Mouse (Mus musculus) cerebellum, adult 11 months (tissue): ENCODE results near the gene Hoxd8.

Source experiments
- DNase-seq: peaks from one replicate; pipeline ENCODE4 v3.0.0; 2022

Gene Hoxd8

DNA sequence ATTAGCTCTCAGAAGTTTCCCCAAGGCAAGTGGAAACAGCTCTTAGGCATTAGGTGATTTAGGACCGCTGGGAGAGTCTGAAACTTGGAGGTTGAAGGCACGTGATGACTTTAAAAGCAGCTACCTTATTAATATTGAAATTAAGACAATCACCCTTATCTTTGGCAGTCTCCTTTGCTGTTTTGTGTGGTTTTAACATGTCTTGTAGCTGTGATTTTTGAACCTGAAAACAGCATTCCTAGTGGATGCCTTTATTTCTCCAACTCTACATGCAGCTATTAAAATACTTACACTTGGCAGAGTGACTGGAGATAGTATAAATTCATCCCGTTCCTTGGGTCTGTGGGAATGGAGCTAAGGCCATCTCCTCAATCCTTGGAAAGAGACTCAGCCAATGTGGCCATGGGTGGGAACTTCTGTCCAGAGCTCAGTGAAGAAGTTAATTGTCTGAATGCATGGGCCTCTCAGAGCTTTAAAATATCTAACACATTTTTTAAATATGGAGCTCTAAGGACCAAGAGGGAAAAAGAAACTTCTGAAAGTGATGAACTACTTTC lies 33.7 kb upstream of the Hoxd8 start:
- no peak for DNase-seq

DNA sequence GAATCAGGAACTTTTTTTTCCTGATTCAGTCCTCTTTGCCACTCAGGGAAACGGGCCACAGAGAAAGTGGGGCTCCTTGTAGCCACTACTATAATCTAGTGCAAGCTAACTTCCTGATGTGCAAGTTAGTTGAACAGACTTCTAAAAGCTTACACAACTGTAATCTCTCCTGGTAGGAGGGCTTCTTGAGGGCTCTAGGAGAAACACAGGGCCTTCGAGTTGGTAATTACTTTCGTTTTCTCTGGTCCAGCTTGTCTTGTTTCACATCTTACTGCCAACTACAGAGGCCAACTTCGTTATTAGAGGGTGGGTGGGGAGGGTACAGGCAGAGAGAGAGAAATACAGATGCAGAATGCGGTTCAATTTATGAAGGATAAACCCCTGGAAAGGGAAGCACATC lies 32.6 kb upstream of the Hoxd8 start:
- no peak for DNase-seq

DNA sequence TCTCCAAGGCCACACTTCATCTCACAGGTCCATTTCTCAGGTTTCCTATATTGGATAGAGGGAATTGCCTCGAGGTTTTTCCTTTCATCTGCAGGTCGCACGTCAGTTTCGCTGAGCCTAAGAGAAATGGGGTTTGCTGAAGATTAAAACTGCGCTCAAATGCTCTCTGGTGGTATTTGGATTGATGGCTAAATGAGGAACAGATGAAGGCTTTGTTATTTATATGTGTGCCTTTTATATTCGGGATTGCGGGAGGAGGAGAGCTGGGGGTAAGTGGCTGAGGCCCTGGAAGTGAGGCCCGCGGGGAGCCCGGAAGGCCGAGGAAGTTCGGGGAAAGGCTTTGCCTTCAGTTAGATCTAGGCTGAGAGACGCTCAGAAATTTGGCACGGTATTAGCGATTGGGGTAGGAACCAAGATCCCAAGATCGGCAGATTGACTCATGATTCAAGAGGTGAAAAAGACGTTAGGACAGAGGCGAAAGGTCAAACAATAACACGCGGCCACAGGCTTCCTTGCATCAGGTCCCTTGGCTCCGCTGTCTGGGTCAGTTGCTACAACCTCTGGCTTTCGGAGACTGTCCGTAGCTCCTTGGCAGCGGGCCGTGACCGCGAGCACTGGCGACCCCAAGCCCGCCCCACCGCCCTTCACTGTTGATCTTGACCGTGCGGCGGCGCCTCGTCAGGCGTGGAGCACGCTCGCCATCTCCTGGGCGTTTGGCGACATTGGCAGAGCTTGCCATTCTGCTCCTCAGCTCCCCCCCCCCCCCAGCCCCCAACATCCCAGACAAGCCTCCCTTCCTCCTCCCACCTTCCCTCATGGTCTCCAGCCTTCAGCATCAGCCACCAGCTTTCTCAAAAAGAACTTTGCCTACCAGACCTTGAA lies 31.7 kb upstream of the Hoxd8 start:
- DNase-seq = peak; percentile 28

DNA sequence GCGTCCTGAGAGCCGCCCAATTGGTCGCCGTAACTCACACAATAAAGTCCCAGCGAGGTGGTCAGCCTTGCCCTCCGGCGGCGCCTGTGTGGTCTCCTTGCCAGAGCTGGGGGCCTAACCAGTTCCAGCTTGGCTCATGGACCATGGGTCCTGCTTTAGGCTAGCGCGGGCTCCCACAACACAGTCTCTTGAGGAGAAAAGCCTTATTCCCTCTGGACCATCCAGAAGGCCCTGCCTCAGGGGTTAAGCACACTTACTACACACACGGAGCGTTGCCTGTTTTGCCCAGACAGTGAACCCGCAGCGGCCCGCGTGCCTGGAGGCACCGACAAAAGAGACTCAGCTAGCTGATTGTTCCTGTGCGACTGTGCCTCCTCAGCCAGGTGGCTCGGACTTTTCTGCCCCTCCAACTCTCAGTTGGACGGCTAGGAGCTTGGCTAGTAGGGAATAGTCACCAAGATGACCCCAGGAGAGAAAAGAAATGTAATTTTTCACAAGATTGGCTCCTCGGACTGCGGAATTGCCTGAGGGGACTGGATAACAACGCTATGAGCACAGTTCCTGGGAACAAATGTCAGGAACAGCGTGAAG lies 30.5 kb upstream of the Hoxd8 start:
- no peak for DNase-seq

DNA sequence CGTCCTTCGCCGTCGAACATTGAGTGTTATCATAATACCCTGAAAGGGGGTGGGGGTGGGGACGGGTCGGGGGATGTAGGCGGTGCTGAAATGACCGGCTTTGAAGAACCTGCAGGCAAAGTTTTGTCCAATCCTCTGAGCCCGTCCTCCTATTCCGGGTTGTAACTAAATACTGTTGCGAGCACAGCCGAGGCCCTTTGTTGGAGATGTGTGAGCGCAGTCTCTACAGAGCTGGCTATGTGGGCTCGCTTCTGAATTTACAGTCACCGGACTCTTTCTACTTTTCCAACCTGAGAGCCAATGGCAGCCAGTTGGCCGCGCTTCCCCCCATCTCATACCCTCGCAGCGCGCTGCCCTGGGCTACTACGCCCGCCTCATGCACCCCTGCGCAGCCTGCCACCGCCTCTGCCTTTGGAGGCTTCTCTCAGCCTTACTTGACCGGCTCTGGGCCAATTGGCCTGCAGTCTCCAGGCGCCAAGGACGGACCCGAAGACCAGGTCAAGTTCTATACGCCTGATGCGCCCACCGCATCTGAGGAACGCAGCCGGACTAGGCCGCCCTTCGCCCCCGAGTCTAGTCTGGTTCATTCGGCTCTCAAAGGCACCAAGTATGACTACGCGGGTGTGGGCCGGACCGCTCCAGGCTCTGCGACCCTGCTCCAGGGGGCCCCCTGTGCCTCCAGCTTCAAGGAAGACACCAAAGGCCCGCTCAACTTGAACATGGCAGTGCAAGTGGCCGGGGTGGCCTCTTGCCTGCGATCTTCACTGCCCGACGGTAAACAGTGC lies 29.3 kb upstream of the Hoxd8 start, which contains the start of gene Hoxd12:
Gene Hoxd12, plus strand, starts transcription at position 133 of the 785 bp plus-strand sequence.
- no peak for DNase-seq

DNA sequence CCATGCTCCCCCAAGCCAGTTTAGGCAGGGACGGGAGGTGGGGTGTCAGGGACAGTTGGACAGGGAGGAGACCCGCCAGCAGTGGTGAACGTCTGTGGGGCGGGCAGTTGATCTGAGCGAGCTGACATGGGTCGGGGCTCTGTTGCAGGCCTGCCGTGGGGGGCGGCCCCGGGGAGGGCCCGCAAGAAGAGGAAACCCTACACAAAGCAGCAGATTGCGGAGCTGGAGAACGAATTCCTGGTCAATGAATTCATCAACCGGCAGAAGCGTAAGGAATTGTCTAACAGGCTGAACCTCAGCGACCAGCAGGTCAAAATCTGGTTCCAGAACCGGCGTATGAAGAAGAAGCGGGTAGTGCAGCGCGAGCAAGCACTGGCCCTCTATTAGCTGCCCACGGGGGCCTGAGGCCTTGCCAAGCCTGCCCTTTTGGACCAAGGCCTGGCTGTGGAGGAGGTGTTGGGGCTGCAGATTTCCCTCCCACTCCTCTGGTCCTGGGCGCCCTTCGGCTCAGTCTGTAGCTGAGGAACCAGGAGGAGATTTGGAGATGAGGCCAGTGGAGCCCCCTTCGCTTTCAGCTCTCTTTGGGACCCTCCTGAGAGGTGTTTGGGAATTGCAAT lies 28.6 kb upstream of the Hoxd8 start:
- no peak for DNase-seq

DNA sequence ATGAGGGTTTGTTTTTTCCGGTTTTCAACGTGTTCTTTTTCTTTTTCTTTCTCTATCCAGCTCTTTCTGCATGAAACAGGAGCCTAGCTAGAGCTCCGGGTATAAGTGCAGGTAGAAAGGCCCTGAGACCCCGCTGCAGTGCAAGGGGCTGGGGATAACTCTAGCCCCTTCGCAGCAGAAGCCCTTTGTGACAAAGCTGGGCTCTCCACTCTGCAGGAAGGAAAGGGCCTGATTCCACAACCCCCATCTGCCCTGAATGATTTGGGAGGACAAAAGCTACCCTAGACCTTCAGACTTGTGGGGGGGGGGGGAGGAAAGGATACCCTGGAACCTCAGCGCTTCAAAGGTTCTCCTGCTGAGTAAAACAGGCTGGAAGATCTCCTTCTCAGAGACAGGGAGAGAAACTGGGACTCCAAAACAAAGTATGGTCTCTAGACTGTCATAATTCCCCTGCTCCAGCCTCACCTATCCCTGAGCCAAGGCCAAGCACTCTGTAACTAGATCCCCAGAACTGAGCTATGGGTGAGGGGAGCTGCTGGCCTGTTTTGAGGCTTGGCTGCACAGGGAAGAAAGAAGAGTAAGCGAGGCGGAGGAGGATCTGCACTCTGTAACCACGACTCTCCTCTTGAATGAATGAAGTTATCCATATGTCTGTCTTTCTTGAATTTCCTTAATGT lies 27.9 kb upstream of the Hoxd8 start:
- no peak for DNase-seq

DNA sequence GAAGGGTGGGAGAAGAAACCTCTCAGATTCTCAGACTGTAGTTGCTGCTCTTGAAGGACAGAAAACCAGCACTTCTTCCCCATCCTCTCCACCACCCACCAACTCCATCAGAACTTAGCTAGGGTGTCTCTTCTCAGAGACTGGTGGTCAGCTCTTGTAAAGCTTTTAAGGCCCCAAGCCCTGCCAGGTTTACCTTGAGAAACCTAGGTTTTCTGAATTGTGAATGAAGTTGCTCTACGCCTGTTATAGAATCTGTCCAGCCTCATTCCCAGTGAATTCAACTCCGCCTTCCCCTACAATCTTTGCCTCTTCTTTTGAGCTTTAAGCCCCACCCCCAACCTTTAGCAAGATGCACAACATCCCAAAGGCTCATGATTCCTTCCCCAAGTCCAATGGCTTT lies 27.3 kb upstream of the Hoxd8 start:
- DNase-seq = no peak

DNA sequence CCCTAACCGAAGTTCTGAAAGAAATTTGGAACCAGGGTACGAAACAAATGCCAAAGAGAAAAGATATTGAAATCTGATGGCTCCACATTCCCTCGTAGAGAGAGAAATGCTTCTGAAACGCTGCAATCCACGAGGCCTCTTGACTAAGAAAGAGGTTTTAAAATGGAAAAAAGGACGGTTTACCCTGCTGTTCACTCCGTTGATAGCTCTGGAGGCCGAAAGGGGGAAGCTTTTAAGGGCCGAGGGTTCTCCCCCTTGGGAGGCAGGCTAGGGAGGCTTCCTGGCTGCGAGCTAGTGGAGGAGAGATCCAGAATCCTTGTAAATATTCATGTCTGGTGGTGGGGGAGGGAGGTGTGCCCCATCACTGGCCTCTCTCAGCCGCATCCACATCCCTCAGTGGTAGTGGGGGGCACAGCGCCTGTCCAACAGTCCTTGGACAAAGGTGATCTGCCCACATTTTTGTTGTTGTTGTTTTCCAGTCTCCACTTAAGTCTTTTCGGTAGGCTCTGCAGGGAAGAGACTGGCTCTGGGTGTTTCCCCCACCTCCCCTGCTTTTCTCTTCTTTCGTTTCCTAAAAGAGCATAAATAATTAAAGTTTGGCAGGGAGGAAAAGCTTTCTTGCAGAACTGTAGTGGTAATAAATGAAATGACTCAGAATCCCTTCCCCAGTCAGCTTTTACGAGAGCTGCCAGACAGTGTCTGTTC lies 25.4 kb upstream of the Hoxd8 start, which contains the start of gene Hoxd11:
Gene Hoxd11, plus strand, starts transcription at position 667 of the 705 bp plus-strand sequence.
- no peak for DNase-seq

DNA sequence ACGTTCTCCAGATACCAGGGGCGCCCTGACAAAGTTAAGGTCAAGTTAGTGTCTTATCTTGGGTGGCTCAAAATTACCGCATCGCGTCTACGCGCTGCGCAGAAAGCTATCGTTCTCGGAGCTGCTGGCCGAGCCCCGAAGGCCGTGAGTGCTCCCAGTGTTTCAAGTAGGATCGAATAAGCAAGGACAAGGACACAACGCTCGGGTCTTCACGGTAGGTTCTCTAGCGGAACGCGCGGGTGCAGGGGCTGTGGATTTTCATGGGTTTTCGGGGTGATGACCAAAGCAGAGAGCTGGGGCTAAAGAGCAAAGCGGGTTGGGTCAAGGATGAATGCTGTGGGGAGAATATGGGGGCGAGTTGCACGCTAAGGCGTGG lies 24.8 kb upstream of the Hoxd8 start:
- DNase-seq = no peak

DNA sequence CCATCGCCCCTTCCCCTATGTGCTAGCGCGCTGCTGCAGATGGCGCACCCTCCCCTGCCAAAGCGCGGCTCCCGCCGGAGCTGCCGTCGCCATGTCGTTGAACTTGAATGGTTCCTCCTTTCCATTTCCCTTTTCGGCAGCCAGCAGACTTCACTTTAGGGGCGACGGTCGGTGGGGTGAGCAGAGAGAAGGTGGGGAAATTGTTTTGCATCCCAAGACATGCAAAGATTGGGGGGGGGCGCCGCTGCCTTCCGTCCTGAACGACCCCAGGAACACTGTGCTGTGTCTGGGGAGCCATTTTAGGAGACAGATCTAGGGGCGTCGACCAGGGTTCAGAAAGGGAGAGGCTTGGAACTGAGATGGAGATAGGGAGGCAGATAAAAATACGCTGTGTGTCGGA lies 24.4 kb upstream of the Hoxd8 start:
- DNase-seq = no peak

DNA sequence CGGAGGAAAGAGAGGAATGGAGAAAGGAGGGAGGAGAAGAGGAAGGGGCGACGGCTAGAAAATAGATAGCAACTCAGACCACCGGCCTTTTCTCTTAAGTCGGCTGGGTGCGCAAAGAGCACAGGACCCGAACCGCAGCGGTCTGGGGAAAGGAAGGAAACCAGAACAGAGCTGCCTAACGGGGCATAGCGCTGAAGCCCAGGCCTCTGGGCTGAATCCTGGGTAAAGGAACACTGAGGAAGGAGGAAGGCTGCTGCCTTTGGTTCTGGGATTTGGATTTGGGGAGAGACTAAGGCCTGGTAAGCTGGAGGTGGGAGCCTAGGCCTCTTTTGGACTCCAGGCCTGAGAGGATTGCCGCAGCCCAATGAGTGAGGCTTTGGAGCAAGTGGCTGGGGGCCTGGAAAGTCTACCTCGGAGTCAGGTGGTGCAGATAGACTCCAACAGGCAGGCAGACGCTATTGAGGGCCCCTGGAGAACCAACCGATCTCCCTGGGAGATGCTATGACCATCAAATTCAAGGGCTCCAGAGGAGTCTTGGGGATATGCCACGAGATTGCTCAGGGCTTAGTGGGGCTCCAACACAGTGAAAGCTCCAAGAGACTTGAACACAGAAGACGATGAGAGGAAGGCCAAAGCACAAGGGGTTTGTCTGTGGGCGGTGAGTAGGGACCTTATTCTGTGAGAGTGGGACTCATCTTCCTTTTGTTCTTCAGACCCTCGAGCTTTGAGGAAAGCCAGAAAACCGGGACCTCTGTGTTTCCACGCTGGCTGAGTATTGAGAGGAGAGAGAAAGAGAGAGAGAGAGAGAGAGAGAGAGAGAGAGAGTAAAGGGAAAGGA lies 23.6 kb upstream of the Hoxd8 start:
- DNase-seq = no peak

DNA sequence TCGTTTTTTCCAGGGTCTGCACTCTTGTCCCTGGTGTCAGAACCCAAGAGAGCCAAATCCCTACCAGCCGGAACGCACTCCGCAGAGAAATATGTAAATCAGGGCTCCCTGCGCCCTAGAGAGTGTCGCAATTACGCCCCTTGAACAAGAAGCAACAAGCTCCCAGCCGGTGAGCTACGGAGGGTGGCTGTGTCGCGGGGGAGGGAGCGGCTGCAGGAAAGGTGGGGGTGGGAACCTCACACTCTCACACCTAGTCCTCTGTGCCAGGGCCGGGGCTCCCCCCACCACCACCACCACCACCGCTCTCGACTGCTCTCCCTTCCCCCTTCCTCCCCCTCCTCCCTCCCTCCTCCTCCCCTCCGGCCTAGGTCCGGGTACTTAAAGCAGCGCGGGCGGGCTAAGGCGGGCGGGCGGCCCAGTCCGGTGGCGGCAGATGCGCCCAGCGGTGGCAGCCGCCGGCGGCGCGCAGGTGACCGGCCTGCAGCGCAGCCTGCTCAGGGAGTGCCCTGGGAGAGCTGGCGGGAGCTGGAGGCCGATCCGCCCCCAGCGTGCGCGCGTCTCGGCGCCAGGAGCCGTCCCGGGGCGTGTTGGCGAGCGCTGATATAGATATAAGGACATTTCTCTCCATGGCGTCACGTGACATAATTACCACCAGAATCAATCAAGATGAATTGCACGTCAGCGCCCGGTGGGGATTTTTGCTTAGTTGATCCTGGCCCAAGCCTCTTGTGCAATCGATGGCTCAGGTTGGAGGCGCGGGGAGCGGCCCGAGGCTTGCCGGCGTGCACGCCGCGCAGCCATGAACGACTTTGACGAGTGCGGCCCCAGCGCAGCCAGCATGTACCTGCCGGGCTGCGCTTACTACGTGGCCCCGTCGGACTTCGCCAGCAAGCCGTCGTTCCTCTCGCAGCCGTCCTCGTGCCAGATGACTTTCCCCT lies 22.6 kb upstream of the Hoxd8 start:
- no peak for DNase-seq

DNA sequence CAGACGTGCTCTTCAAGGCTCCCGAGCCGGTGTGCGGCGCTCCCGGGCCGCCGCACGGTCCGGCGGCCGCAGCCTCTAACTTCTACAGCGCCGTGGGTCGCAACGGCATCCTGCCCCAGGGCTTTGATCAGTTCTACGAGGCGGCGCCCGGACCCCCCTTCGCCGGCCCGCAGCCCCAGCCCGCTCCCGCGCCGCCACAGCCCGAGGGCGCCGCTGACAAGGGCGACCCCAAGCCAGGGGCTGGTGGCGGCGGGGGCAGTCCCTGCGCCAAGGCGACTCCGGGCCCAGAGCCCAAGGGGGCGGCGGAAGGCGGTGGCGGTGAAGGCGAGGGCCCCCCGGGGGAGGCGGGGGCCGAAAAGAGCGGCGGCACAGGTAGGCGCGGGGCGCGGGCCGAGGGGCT lies 21.6 kb upstream of the Hoxd8 start:
- no peak for DNase-seq

DNA sequence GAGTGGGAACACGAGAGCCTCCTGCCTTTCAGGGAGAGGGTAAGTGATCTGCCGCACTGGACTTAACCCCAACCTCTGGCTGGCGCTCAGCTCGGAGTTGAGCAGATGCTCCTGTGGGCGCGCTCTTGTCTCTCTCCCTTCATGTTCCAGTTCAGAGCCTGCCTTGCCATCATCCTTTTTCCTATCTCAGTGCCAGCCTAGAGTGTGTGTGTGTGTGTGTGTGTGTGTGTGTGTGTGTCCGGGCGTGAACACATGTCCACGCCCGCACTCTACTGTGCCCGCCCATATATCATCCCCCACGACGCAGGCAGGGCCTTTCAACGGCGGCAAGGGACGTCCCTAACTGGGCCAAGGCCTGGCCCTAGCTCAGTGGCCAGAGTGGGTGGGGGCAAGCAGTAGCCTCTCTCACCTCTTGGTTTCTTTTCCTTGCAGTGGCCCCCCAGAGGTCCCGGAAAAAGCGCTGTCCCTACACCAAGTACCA lies 20.9 kb upstream of the Hoxd8 start:
- DNase-seq = no peak

DNA sequence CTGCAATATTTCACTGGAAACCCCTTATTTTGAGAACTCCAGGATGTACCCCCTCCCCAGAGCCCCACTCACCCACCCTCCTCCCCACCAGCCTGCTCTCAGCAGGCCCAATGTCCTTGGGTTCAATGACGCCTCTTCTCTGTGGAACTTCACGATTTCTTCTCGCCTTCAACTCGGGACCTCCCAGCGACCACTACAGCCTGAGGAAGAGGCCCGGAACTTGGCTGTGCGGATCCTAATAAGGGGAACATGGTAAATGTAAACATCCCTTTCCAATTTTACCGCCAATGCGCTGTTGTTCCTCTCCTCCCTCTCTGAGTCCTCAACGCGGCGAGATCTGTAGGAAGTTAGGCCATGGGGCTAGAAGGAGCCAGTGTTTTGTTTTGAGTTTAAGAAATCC lies 20.3 kb upstream of the Hoxd8 start:
- DNase-seq = no peak

DNA sequence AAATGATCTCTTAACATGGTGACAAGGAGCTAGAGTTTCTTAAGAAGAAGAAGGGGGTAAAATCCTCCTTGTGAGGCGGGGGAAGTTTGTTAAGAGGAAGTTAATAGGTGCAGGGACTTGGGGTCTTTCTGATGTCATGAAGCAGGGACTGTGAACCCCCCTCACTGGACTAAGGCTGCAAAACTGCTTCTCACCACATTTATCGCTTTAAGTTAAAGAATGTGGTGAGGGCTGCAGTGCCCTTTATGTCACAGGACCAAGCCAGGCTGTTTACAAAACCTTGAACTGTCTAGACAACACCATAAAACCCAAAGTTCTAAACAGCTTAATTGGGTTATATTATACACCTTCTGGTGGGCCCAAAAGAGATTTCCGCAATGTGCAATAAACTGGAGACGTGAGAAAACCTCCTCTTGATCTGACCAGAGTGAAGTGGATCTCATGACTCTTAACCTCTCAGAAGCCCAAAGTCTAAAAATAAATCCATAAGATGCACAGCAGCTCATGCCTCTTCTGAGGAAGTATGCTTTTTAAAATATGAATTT lies 19.3 kb upstream of the Hoxd8 start:
- DNase-seq = no peak

DNA sequence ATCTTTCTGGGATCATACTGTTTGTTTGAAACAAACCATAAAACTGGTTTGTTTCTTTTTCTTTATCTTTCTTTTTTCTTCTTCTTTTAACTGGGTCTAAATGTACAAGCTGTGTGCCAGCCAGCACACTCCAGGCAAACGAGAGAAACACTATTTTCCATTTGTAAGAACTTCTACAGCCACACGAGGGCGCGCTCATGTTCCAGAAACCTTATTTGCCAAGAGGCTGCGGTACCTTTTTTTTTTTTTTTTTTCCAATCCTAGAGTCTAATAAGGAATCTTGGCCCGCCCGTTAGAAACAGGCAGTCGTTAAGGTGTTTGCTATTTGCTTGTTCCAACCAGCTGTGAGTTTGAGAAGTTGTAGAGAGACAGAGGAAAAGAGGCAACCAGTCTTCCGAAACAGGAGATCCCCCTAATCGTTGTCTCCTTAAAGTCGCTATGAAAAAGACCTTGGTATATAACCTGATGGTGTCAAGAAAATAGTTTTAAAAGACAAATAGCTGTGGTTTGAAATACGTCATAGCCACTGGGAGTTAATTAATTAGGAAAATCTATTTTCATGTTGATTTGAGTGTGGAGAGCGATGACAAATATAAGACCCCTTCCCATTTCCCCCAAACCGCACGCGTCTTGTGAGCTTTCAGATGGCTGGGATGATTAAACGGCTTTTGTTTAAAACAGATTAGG lies 18.0 kb upstream of the Hoxd8 start:
- DNase-seq = no peak
